Comparison of ENCODE assay signal across 16 mouse cellular contexts in genomic region chr11:84972067-84972466, GRCm38 (mm10). TPM values are rescaled to one million over a fixed set of nuclear protein-coding genes. Genes with fewer than 3 reads are reported as not detected.
DNase-seq lines count a peak whose midpoint lies in the region; ATAC-seq lines count a peak whose summit lies in the region.
"Had no signal": no experiment of that assay in that cellular context is flagged by ENCODE, and none has a peak within 500 bp of the region (broad histone marks: within the 10 kb centered on the region; RNA-seq: fewer than 3 reads in every experiment).

No protein-coding gene starts in this region.

- H3K36me3 ChIP-seq in kidney, embryonic 14.5 days (ENCODE audit: control insufficient read depth, insufficient read depth, low read length), result no peaks in the 10 kb centered on the region
- H3K36me3 ChIP-seq: limb, embryonic 15.5 days had no signal

- WGBS in kidney, embryonic 14.5 days, result 53% methylated on average over 3 of the region's 3 CpGs

- intact Hi-C loops in left cerebral cortex, postnatal 4 days (cut with DNase I), result no loop called here

- no peaks in the 10 kb centered on the region for H3K9me3 ChIP-seq in kidney, embryonic 14.5 days (ENCODE audit: control insufficient read depth, low read length)
- H3K9me3 ChIP-seq: limb, embryonic 15.5 days had no signal

- no peak overlapping the region for H3K9ac ChIP-seq in kidney, embryonic 14.5 days (ENCODE audit: low read depth, low read length)
- H3K9ac ChIP-seq: limb, embryonic 15.5 days had no signal

- H3K27ac ChIP-seq in kidney, embryonic 14.5 days (ENCODE audit: low read depth, low read length), result no peak overlapping the region
- H3K27ac ChIP-seq: kidney, postnatal 0 days; left cerebral cortex, adult 2 months; limb, embryonic 15.5 days had no signal

- ATAC-seq in kidney, embryonic 14.5 days (ENCODE audit: low FRiP score, low TSS enrichment), result no peak
- ATAC-seq: forebrain, embryonic 14.5 days had no signal

- no peaks in the 10 kb centered on the region; the same call in 1 of the 2 replicates for H3K27me3 ChIP-seq in kidney, embryonic 14.5 days (ENCODE audit: control insufficient read depth, insufficient read depth, low read length)
- H3K27me3 ChIP-seq: limb, embryonic 15.5 days had no signal

- H3K4me3 ChIP-seq in kidney, embryonic 14.5 days (ENCODE audit: low read length), result no peak overlapping the region
- H3K4me3 ChIP-seq: left cerebral cortex, adult 2 months; limb, embryonic 15.5 days had no signal

- no peak overlapping the region for H3K4me2 ChIP-seq in kidney, embryonic 14.5 days (replicated peaks; ENCODE audit: low read depth, low read length)
- H3K4me2 ChIP-seq: limb, embryonic 15.5 days had no signal

- H3K4me1 ChIP-seq in kidney, embryonic 14.5 days (ENCODE audit: control insufficient read depth, insufficient read depth, low read length), result peaks cover 9% of the 10 kb centered on the region; the same call in 1 of the 2 replicates
- H3K4me1 ChIP-seq: limb, embryonic 15.5 days had no signal

- peak; percentile 47 for DNase-seq in cerebellum, adult 11-12 months
- no peak for DNase-seq in cerebellum, postnatal 4 days (ENCODE audit: low spot score in 2 of 2)
- DNase-seq in kidney, postnatal 14 days, result peak; percentile 32
- DNase-seq in adrenal gland, postnatal 14 days, result peak; percentile 88
- DNase-seq in kidney, postnatal 4 days, result peak; percentile 37 to 45
- no peak for DNase-seq in left cerebral cortex, postnatal 4 days
- DNase-seq in layer of hippocampus, adult 9-11 months, result no peak
- DNase-seq: heart, postnatal 14 days; retina, postnatal 1 day; thymus, adult 18-20 months had no signal

RNA-seq across cellular contexts. Expression of gene Car4, which starts 14.5 kb away (rescaled TPM):
- 58.6 and 65.3 TPM in 2 replicates for polyA plus RNA-seq in kidney, embryonic 14.5 days (2014; fragmentation: Nextera tagmentation; extraction: Ambion mirVana)
- 44.1 and 70.3 TPM in 2 replicates for total RNA-seq in adrenal gland, postnatal 14 days (2021)
- 10 to 100 TPM; 21.7 to 23.2 TPM for total RNA-seq in left cerebral cortex, postnatal 4 days (2021)
- total RNA-seq: megakaryocyte, adult 5-6 weeks had no signal
- polyA plus RNA-seq: limb, embryonic 15.5 days had no signal

RNA-seq across cellular contexts. Expression of gene Znhit3, which starts 55.9 kb away (rescaled TPM):
- polyA plus RNA-seq in kidney, embryonic 14.5 days (2014; fragmentation: Nextera tagmentation; extraction: Ambion mirVana), result 71.6 and 81.0 TPM in 2 replicates
- 10.7 and 12.0 TPM in 2 replicates for total RNA-seq in adrenal gland, postnatal 14 days (2021)
- total RNA-seq in left cerebral cortex, postnatal 4 days (2021), result 10 to 100 TPM; 24.8 to 30.7 TPM

Comparison
In these comparisons a context has a peak if more than half of its experiments do, and no peak if none do; other contexts are left out.
1. DNase-seq: peak in cerebellum, adult 11-12 months (single experiment), kidney, postnatal 14 days (single experiment), adrenal gland, postnatal 14 days (single experiment) and kidney, postnatal 4 days (2 of 2); none in cerebellum, postnatal 4 days (0 of 2), left cerebral cortex, postnatal 4 days (single experiment) and layer of hippocampus, adult 9-11 months (single experiment).